In genomic region chr17:69076238-69076625, GRCm38 (mm10) we compare ENCODE assay signal across 7 mouse cellular contexts. TPM values are rescaled to one million over a fixed set of nuclear protein-coding genes. Genes with fewer than 3 reads are reported as not detected.
DNase-seq lines count a peak whose midpoint lies in the region; ATAC-seq and TF ChIP-seq lines count a peak whose summit lies in the region.

No protein-coding gene starts in this region.

- no peaks in the 10 kb centered on the region for H3K9me3 ChIP-seq in embryonic facial prominence, embryonic 11.5 days (replicated peaks; ENCODE audit: control insufficient read depth, low read length)
- H3K9me3 ChIP-seq in heart, embryonic 11.5 days (replicated peaks; ENCODE audit: control insufficient read depth, low read length): no peaks in the 10 kb centered on the region
- H3K9me3 ChIP-seq in kidney, embryonic 15.5 days (replicated peaks): no peaks in the 10 kb centered on the region
- H3K9me3 ChIP-seq in limb, embryonic 12.5 days: 0 out of 2 replicates have a peak, but pooled peaks cover 4% of the 10 kb centered on the region
- H3K9me3 ChIP-seq in midbrain, embryonic 13.5 days: 0 out of 2 replicates have a peak, but pooled peaks cover 4% of the 10 kb centered on the region

- H3K27me3 ChIP-seq in embryonic facial prominence, embryonic 11.5 days (ENCODE audit: control insufficient read depth, insufficient read depth, low read length): peaks cover 35% of the 10 kb centered on the region
- H3K27me3 ChIP-seq in heart, embryonic 11.5 days (ENCODE audit: control insufficient read depth, insufficient read depth, low read length): peaks cover 32% of the 10 kb centered on the region
- H3K27me3 ChIP-seq in kidney, embryonic 15.5 days: peaks cover 61% of the 10 kb centered on the region
- peaks cover 58% of the 10 kb centered on the region for H3K27me3 ChIP-seq in limb, embryonic 12.5 days
- H3K27me3 ChIP-seq in midbrain, embryonic 13.5 days: peaks cover 50% of the 10 kb centered on the region

- peak; percentile 82 for DNase-seq in brain, embryonic 14.5 days (ENCODE audit: low read depth)
- peak; percentile 43 for DNase-seq in embryonic facial prominence, embryonic 11.5 days (ENCODE audit: low spot score)
- DNase-seq in testis, postnatal 10 days (ENCODE audit: low spot score): peak; percentile 68

- peak; percentile 57 for ATAC-seq in embryonic facial prominence, embryonic 11.5 days (replicated peaks; ENCODE audit: insufficient number of reproducible peaks, low FRiP score, low TSS enrichment, low read depth)
- ATAC-seq in heart, embryonic 11.5 days (replicated peaks; ENCODE audit: insufficient number of reproducible peaks, low FRiP score, low TSS enrichment): peak; percentile 55; the same call in 1 of the 2 replicates
- ATAC-seq in kidney, embryonic 15.5 days (replicated peaks; ENCODE audit: low FRiP score): peak; percentile 66
- ATAC-seq in limb, embryonic 12.5 days (ENCODE audit: insufficient number of reproducible peaks, insufficient read depth, low FRiP score, low TSS enrichment, low read depth): no peak
- peak; percentile 80 for ATAC-seq in midbrain, embryonic 13.5 days

- 2% methylated on average over 27 of the region's 28 CpGs for WGBS in embryonic facial prominence, embryonic 11.5 days
- WGBS in heart, embryonic 11.5 days (ENCODE audit: insufficient replicate concordance): under 1% methylated on average over 25 of the region's 28 CpGs
- under 1% methylated on average over 28 of the region's 28 CpGs for WGBS in kidney, embryonic 15.5 days
- WGBS in limb, embryonic 12.5 days: under 1% methylated on average over 28 of the region's 28 CpGs
- under 1% methylated on average over 28 of the region's 28 CpGs for WGBS in midbrain, embryonic 13.5 days

- no peaks in the 10 kb centered on the region for H3K36me3 ChIP-seq in embryonic facial prominence, embryonic 11.5 days (replicated peaks; ENCODE audit: control insufficient read depth, insufficient read depth, low read depth, low read length)
- H3K36me3 ChIP-seq in heart, embryonic 11.5 days (ENCODE audit: control insufficient read depth, insufficient read depth, low read length): no peaks in the 10 kb centered on the region
- no peaks in the 10 kb centered on the region for H3K36me3 ChIP-seq in kidney, embryonic 15.5 days
- H3K36me3 ChIP-seq in limb, embryonic 12.5 days: no peaks in the 10 kb centered on the region
- no peaks in the 10 kb centered on the region for H3K36me3 ChIP-seq in midbrain, embryonic 13.5 days

- H3K27ac ChIP-seq in embryonic facial prominence, embryonic 11.5 days (replicated peaks; ENCODE audit: low read depth, low read length): no peak overlapping the region
- H3K27ac ChIP-seq in heart, embryonic 11.5 days (ENCODE audit: low read depth, low read length): no peak overlapping the region
- H3K27ac ChIP-seq in kidney, embryonic 15.5 days: no peak overlapping the region
- H3K27ac ChIP-seq in limb, embryonic 12.5 days: no peak overlapping the region
- no peak overlapping the region for H3K27ac ChIP-seq in midbrain, embryonic 13.5 days

- H3K4me2 ChIP-seq in embryonic facial prominence, embryonic 11.5 days (ENCODE audit: low read depth, low read length): peak overlapping the region; percentile 99
- H3K4me2 ChIP-seq in heart, embryonic 11.5 days: peak overlapping the region; percentile 99
- H3K4me2 ChIP-seq in kidney, embryonic 15.5 days: peak overlapping the region; percentile 99
- peak overlapping the region; percentile 99 for H3K4me2 ChIP-seq in limb, embryonic 12.5 days
- peak overlapping the region; percentile 98 for H3K4me2 ChIP-seq in midbrain, embryonic 13.5 days (replicated peaks)

- peak overlapping the region; percentile 44 for H3K4me3 ChIP-seq in embryonic facial prominence, embryonic 11.5 days (ENCODE audit: low read depth, low read length)
- H3K4me3 ChIP-seq in heart, embryonic 11.5 days (ENCODE audit: low read depth, low read length): peak overlapping the region; percentile 61
- H3K4me3 ChIP-seq in kidney, embryonic 15.5 days (replicated peaks): peak overlapping the region; percentile 53
- peak overlapping the region; percentile 53 for H3K4me3 ChIP-seq in limb, embryonic 12.5 days (replicated peaks)
- peak overlapping the region; percentile 58 for H3K4me3 ChIP-seq in midbrain, embryonic 13.5 days (replicated peaks)

- H3K9ac ChIP-seq in embryonic facial prominence, embryonic 11.5 days (replicated peaks; ENCODE audit: low read length): peak overlapping the region; percentile 34; the same call in 1 of the 2 replicates
- H3K9ac ChIP-seq in heart, embryonic 11.5 days (ENCODE audit: low read depth, low read length): peak overlapping the region; percentile 56
- H3K9ac ChIP-seq in kidney, embryonic 15.5 days: peak overlapping the region; percentile 35; the same call in 1 of the 2 replicates
- H3K9ac ChIP-seq in limb, embryonic 12.5 days (replicated peaks): peak overlapping the region; percentile 42; the same call in 1 of the 2 replicates
- peak overlapping the region; percentile 64 for H3K9ac ChIP-seq in midbrain, embryonic 13.5 days (replicated peaks)

- no peaks in the 10 kb centered on the region; the same call in 1 of the 2 replicates for H3K4me1 ChIP-seq in embryonic facial prominence, embryonic 11.5 days (ENCODE audit: control insufficient read depth, insufficient read depth, low read length)
- H3K4me1 ChIP-seq in heart, embryonic 11.5 days (ENCODE audit: control insufficient read depth, insufficient read depth, low read length): peaks cover 5% of the 10 kb centered on the region; the same call in 1 of the 2 replicates
- peaks cover 23% of the 10 kb centered on the region for H3K4me1 ChIP-seq in kidney, embryonic 15.5 days
- H3K4me1 ChIP-seq in limb, embryonic 12.5 days (replicated peaks): peaks cover 22% of the 10 kb centered on the region
- H3K4me1 ChIP-seq in midbrain, embryonic 13.5 days (replicated peaks): peaks cover 20% of the 10 kb centered on the region

- TF ChIP-seq POLR2A in brain, embryonic 14.5 days (IDR thresholded peaks at IDR 0.05; ENCODE audit: borderline replicate concordance, extremely low read depth, insufficient read depth, insufficient read length, poor library complexity, severe bottlenecking): no peak

- TF ChIP-seq CTCF in brain, embryonic 14.5 days (IDR thresholded peaks at IDR 0.05; ENCODE audit: borderline replicate concordance, extremely low read depth, insufficient read depth, insufficient read length): no peak

RNA-seq across cellular contexts. Expression of gene Epb41l3, which starts 0.7 kb away (rescaled TPM):
- 19.2 and 51.7 TPM in 2 replicates for polyA plus RNA-seq in brain, embryonic 14.5 days (2012; rRNA removed)
- 124 and 136 TPM in 2 replicates for polyA plus RNA-seq in embryonic facial prominence, embryonic 11.5 days (2014; fragmentation: Nextera tagmentation; extraction: Ambion mirVana)
- polyA plus RNA-seq in heart, embryonic 11.5 days (2014; fragmentation: Nextera tagmentation; extraction: Ambion mirVana): 118 and 139 TPM in 2 replicates
- polyA plus RNA-seq in kidney, embryonic 15.5 days (2015; fragmentation: Nextera tagmentation; extraction: Ambion mirVana): 29.5 and 35.6 TPM in 2 replicates
- 118 and 121 TPM in 2 replicates for polyA plus RNA-seq in limb, embryonic 12.5 days (2016; fragmentation: Nextera tagmentation; extraction: Ambion mirVana)
- 53.9 and 62.7 TPM in 2 replicates for polyA plus RNA-seq in midbrain, embryonic 13.5 days (2015; fragmentation: Nextera tagmentation; extraction: Ambion mirVana)
